Mouse (Mus musculus): ENCODE data around the gene Smarcc2.

Smarcc2 gene

GRCm38 (mm10) chr10:128458719-128459408, at the start of gene Smarcc2:
Gene Smarcc2, plus strand, starts transcription at chr10:128459248.
- CTCF ChIA-PET, result no interaction called here

GRCm38 (mm10) chr10:128409692-128410559, 49.1 kb upstream of the Smarcc2 start:
- CTCF ChIA-PET, result interaction anchor here (0.6 to 2.2 kb wide), 4 partner anchors 10 to 34 kb away, joined by 3 to 11 read pairs (median 6); no protein-coding TSS in a partner anchor

- CTCF ChIA-PET, result interaction anchor here (0.6 to 2.2 kb wide), 6 partner anchors 9 to 73 kb away, joined by 3 to 11 read pairs (median 6); partner anchors contain the start of gene Cs
These were observed 48.5 kb upstream of the Smarcc2 start for GRCm38 (mm10) chr10:128410560-128410845.

- CTCF ChIA-PET, result interaction anchor here (0.5 to 2.2 kb wide), 9 partner anchors 11 to 1228 kb away, joined by 3 to 11 read pairs (median 3); partner anchors contain the start of gene Cs
These were observed 47.6 kb upstream of the Smarcc2 start, which contains the start of the genes Nabp2 and Rnf41 for GRCm38 (mm10) chr10:128411211-128412054. Gene Nabp2, minus strand, starts transcription at chr10:128411492. Gene Rnf41, plus strand, starts transcription at chr10:128411657.

GRCm38 (mm10) chr10:128412055-128412381, 47.0 kb upstream of the Smarcc2 start:
- CTCF ChIA-PET, result interaction anchor here (0.6 to 2.2 kb wide), 3 partner anchors 10 to 43 kb away, joined by 3 to 11 read pairs (median 11); no protein-coding TSS in a partner anchor

GRCm38 (mm10) chr10:128412558-128412957, 46.5 kb upstream of the Smarcc2 start:
- CTCF ChIA-PET, result no interaction called here

GRCm38 (mm10) chr10:128413076-128413475, 46.0 kb upstream of the Smarcc2 start:
- CTCF ChIA-PET, result interaction anchor here (0.6 kb wide), 1 partner anchor 27 kb away, joined by 3 read pairs; no protein-coding TSS in a partner anchor

- CTCF ChIA-PET, result interaction anchor here (0.6 kb wide), 1 partner anchor 34 kb away, joined by 3 read pairs; no protein-coding TSS in a partner anchor
These were observed 44.2 kb upstream of the Smarcc2 start for GRCm38 (mm10) chr10:128414848-128415247.

- CTCF ChIA-PET, result interaction anchor here (0.5 to 0.6 kb wide), 2 partner anchors 10 to 150 kb away, joined by 3 to 4 read pairs; no protein-coding TSS in a partner anchor
These were observed 36.6 kb upstream of the Smarcc2 start for GRCm38 (mm10) chr10:128422426-128422825.

- CTCF ChIA-PET, result interaction anchor here (1.1 kb wide), 1 partner anchor 13 kb away, joined by 3 read pairs; the partner anchor contains the start of genes Nabp2 and Rnf41
These were observed 34.4 kb upstream of the Smarcc2 start for GRCm38 (mm10) chr10:128424604-128425003.

- CTCF ChIA-PET, result interaction anchor here (1.1 kb wide), 1 partner anchor 14 kb away, joined by 3 read pairs; the partner anchor contains the start of genes Nabp2 and Rnf41
These were observed 33.8 kb upstream of the Smarcc2 start for GRCm38 (mm10) chr10:128425260-128425659.

- CTCF ChIA-PET, result no interaction called here
These were observed 30.0 kb upstream of the Smarcc2 start for GRCm38 (mm10) chr10:128429052-128429451.

- CTCF ChIA-PET, result no interaction called here
These were observed 29.6 kb upstream of the Smarcc2 start for GRCm38 (mm10) chr10:128429454-128429853.

GRCm38 (mm10) chr10:128433417-128433816, 25.6 kb upstream of the Smarcc2 start:
- CTCF ChIA-PET, result interaction anchor here (0.7 kb wide), 2 partner anchors 27 to 114 kb away, joined by 3 to 4 read pairs; no protein-coding TSS in a partner anchor

- CTCF ChIA-PET, result interaction anchor here (0.5 kb wide), 1 partner anchor 57 kb away, joined by 3 read pairs; no protein-coding TSS in a partner anchor
These were observed 24.4 kb upstream of the Smarcc2 start for GRCm38 (mm10) chr10:128434681-128435080.

GRCm38 (mm10) chr10:128435186-128435823, 23.7 kb upstream of the Smarcc2 start:
- CTCF ChIA-PET, result interaction anchor here (0.5 kb wide), 1 partner anchor 58 kb away, joined by 3 read pairs; no protein-coding TSS in a partner anchor

- CTCF ChIA-PET, result no interaction called here
These were observed 23.2 kb upstream of the Smarcc2 start for GRCm38 (mm10) chr10:128435873-128436272.

GRCm38 (mm10) chr10:128436376-128436775, 22.7 kb upstream of the Smarcc2 start:
- CTCF ChIA-PET, result no interaction called here

GRCm38 (mm10) chr10:128438675-128439279, 20.3 kb upstream of the Smarcc2 start:
- CTCF ChIA-PET, result interaction anchor here (0.5 to 2.4 kb wide), 5 partner anchors 10 to 777 kb away, joined by 3 to 13 read pairs (median 4); partner anchors contain the start of genes Nabp2 and Rnf41

GRCm38 (mm10) chr10:128440407-128440806, 18.6 kb upstream of the Smarcc2 start:
- CTCF ChIA-PET, result interaction anchor here (0.5 to 2.4 kb wide), 8 partner anchors 15 to 228 kb away, joined by 3 to 11 read pairs (median 3); partner anchors contain the start of genes Nabp2 and Rnf41

All from spleen, embryonic (tissue).